Mouse (Mus musculus) embryonic facial prominence, embryonic 10.5 days (tissue): ENCODE results near the gene Smarcad1. TPM values are rescaled to one million over a fixed set of nuclear protein-coding genes. Genes with fewer than 3 reads are reported as not detected.

Source experiments
- DNase-seq: peaks from one replicate; pipeline ENCODE4 v3.0.0-alpha.2; 2017; ENCODE audit warnings: low spot score
- H3K27ac ChIP-seq: fragments of 300-500 bp; sonication (generic); replicated peaks from 2 replicates; pipeline ENCODE4 v1.5.1; 2016; ENCODE audit warnings: mild to moderate bottlenecking
- H3K27me3 ChIP-seq: fragments of 300-500 bp; sonication (generic); replicated peaks from 2 replicates; pipeline ENCODE4 v1.6.1; 2016; ENCODE audit warnings: low read depth, mild to moderate bottlenecking; ENCODE audit not compliant: poor library complexity, severe bottlenecking
- H3K36me3 ChIP-seq: fragments of 300-500 bp; sonication (generic); replicated peaks from 2 replicates; pipeline ENCODE4 v1.6.1; 2016; ENCODE audit warnings: mild to moderate bottlenecking, moderate library complexity
- H3K4me1 ChIP-seq: fragments of 300-500 bp; sonication (generic); 2 replicates; pipeline ENCODE4 v1.6.1; 2016
- H3K4me3 ChIP-seq: fragments of 300-500 bp; sonication (generic); 2 replicates; pipeline ENCODE4 v1.5.1; 2016; ENCODE audit warnings: mild to moderate bottlenecking, moderate library complexity
- H3K9me3 ChIP-seq: fragments of 300-500 bp; sonication (generic); 2 replicates; pipeline ENCODE4 v1.6.1; 2016; ENCODE audit warnings: mild to moderate bottlenecking
- WGBS: fragments of 180-500 bp; shearing (Covaris S2); methylation state at CpG from one replicate; pipeline ENCODE4 v1.1.7; 2016; 5-methylcytosine and 5-hydroxymethylcytosine counted together
- polyA plus RNA-seq: library from polyadenylated mRNA; unstranded; fragments of >200 nt; fragmentation: Nextera tagmentation; extraction: Ambion mirVana; gene quantifications from 2 replicates; pipeline ENCODE4 v1.2.1, GENCODE M21; 2016

Smarcad1 gene
- polyA plus RNA-seq, 1 experiment from 2014 or later = 112 TPM

DNA sequence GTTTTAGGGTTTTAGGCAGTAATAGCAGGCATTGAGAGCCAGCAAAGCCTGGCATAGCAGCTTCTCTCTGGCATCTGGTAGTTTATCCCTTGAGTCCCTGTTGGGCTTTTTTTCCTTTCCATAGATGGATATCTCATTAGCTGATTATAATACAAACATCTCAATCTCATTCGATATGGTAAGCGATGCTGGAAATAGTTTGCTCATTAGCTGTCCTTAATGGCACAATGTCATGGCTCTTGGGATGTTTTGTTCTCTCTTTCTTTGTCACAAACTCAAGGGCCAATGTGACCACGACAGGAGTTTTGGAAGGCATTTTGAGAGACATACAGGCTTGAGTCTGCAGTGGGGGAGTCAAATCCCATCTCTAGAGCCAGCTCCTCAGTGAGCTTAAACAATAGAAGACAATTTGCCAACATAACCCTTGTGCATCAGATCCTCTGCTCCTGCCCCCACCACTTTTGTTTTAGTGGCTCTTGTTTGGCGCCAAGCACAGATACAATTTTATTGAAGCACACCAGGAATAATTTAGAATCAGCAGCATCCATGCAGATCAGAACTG is 117.1 kb downstream of the Smarcad1 start:
- DNase-seq = no peak
- H3K4me3 ChIP-seq = no peak overlapping the region
- WGBS = 82% methylated on average over 4 of the region's 4 CpGs
- no peaks in the 10 kb centered on the region for H3K9me3 ChIP-seq
- no peaks in the 10 kb centered on the region for H3K36me3 ChIP-seq
- H3K27me3 ChIP-seq = no peaks in the 10 kb centered on the region
- no peak overlapping the region for H3K27ac ChIP-seq
- H3K4me1 ChIP-seq = no peaks in the 10 kb centered on the region

DNA sequence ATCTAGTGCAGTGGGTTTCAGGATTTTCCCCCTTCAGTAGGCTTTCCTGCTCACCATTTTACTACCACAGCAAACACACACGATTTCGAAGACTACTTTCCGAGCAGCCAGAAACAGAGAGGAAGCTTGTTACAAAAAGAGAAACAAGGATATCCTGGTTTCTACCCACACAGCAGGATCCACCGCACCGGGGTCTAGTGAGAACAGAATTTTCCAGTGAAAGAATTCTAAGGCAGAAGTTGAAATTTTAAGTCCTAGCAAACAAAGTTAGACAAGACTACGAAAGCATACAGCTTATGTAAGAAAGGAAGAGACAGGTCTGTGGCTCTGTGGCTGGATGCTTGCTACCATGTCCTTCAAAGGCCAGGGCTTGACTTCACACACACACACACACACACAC is 121.8 kb downstream of the Smarcad1 start:
- Histone ChIP-seq H3K36me3 (no peaks in the 10 kb centered on the region), H3K4me1 (no peaks in the 10 kb centered on the region), H3K27ac (no peak overlapping the region), H3K4me3 (no peak overlapping the region), H3K9me3 (no peaks in the 10 kb centered on the region), H3K27me3 (no peaks in the 10 kb centered on the region)
- 88% methylated on average over 6 of the region's 6 CpGs for WGBS
- DNase-seq = no peak

DNA sequence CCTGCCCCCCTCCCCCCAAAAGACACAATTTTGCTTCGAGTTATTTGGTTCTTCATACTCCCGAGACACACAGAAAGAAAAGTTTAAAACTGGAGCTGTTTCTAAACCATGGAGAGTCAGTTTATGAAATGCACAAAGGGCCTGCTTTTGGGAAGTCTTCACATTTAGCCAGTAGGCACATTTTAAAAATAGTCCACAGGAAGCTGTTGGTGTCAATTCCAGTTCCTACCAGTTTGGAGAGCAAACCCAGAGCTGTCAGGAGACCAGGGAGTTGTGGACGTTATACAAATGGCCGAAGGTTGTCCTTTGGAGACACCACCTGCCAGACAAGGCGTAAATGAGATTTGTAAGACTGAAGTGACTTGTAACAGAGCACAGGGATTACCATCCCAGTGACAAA is 122.6 kb downstream of the Smarcad1 start:
- no peak overlapping the region for H3K27ac ChIP-seq
- no peaks in the 10 kb centered on the region for H3K9me3 ChIP-seq
- H3K4me3 ChIP-seq = no peak overlapping the region
- no peaks in the 10 kb centered on the region for H3K4me1 ChIP-seq
- 67% methylated on average over 5 of the region's 5 CpGs for WGBS
- no peaks in the 10 kb centered on the region for H3K36me3 ChIP-seq
- no peak for DNase-seq
- no peaks in the 10 kb centered on the region for H3K27me3 ChIP-seq

Other genes starting within 250 kb of the Smarcad1 start
- gene Hpgds, start 102.3 kb downstream of the Smarcad1 start, polyA plus RNA-seq = 3.6 and 4.3 TPM in 2 replicates